Mouse (Mus musculus) limb, embryonic 11.5 days (tissue): ENCODE results near the gene Nrip2. TPM values are rescaled to one million over a fixed set of nuclear protein-coding genes. Genes with fewer than 3 reads are reported as not detected.

Experiments
- ATAC-seq: fragments of 200-750 bp; cut with Nextera tagmentation; 2 replicates; pipeline ENCODE4 v1.8.0; 2017; ENCODE audit warnings: low read depth; ENCODE audit not compliant: insufficient number of reproducible peaks, low FRiP score, low TSS enrichment
- DNase-seq: peaks from one replicate; pipeline ENCODE4 v3.0.0-alpha.2; 2015; ENCODE audit warnings: low spot score
- H3K27ac ChIP-seq: fragments of 300-500 bp; sonication (generic); replicated peaks from 2 replicates; pipeline ENCODE4 v1.5.1; 2014; ENCODE audit warnings: low read depth, mild to moderate bottlenecking, low read length
- H3K27me3 ChIP-seq: fragments of 300-500 bp; sonication (generic); 2 replicates; pipeline ENCODE4 v1.6.1; 2014; ENCODE audit warnings: mild to moderate bottlenecking, low read length, mixed read lengths; ENCODE audit not compliant: control insufficient read depth, insufficient read depth
- H3K36me3 ChIP-seq: fragments of 300-500 bp; sonication (generic); 2 replicates; pipeline ENCODE4 v1.6.1; 2014; ENCODE audit warnings: mild to moderate bottlenecking, low read length, moderate library complexity, mixed read lengths; ENCODE audit not compliant: control insufficient read depth, insufficient read depth
- H3K4me1 ChIP-seq: fragments of 300-500 bp; sonication (generic); 2 replicates; pipeline ENCODE4 v1.6.1; 2014; ENCODE audit warnings: low read length, mixed read lengths; ENCODE audit not compliant: control insufficient read depth, insufficient read depth
- H3K4me2 ChIP-seq: fragments of 300-500 bp; sonication (generic); 2 replicates; pipeline ENCODE4 v1.6.1; 2014; ENCODE audit warnings: low read depth, mild to moderate bottlenecking, moderate library complexity; ENCODE audit not compliant: severe bottlenecking
- H3K4me3 ChIP-seq: fragments of 300-500 bp; sonication (generic); 2 replicates; pipeline ENCODE4 v1.5.1; 2014; ENCODE audit warnings: low read depth, low read length
- H3K9ac ChIP-seq: fragments of 300-500 bp; sonication (generic); 2 replicates; pipeline ENCODE4 v1.6.1; 2014; ENCODE audit warnings: mild to moderate bottlenecking, low read length
- H3K9me3 ChIP-seq: fragments of 300-500 bp; sonication (generic); 2 replicates; pipeline ENCODE4 v1.6.1; 2016; ENCODE audit warnings: low read length; ENCODE audit not compliant: control insufficient read depth
- WGBS: fragments of 180-500 bp; shearing (Covaris S2); extraction: QIAGEN DNeasy Blood & Tissue Kit; methylation state at CpG from one replicate; pipeline ENCODE4 v1.1.7; 2014; 5-methylcytosine and 5-hydroxymethylcytosine counted together
- polyA plus RNA-seq: library from polyadenylated mRNA; unstranded; fragments of >200 nt; fragmentation: Nextera tagmentation; extraction: Ambion mirVana; gene quantifications from 2 replicates; pipeline ENCODE4 v1.2.1, GENCODE M21; 2014

Nrip2 gene
- polyA plus RNA-seq, 1 experiment from 2014 or later: 2.1 TPM

- H3K27ac ChIP-seq: no peak overlapping the region
- H3K4me3 ChIP-seq: no peak overlapping the region
- H3K4me2 ChIP-seq: no peak overlapping the region
- no peaks in the 10 kb centered on the region for H3K36me3 ChIP-seq
- no peak for ATAC-seq
- H3K27me3 ChIP-seq: no peaks in the 10 kb centered on the region
- no peak for DNase-seq
- H3K4me1 ChIP-seq: no peaks in the 10 kb centered on the region
- 61% methylated on average over 3 of the region's 3 CpGs for WGBS
- H3K9me3 ChIP-seq: no peaks in the 10 kb centered on the region
- H3K9ac ChIP-seq: no peak overlapping the region
Measured at GRCm38 (mm10) chr6:128381254-128381653, 17.8 kb upstream of the Nrip2 start.

GRCm38 (mm10) chr6:128383752-128384151 is 15.3 kb upstream of the Nrip2 start:
- H3K36me3 ChIP-seq: no peaks in the 10 kb centered on the region
- 81% methylated on average over 7 of the region's 7 CpGs for WGBS
- ATAC-seq: no peak

GRCm38 (mm10) chr6:128385026-128385425 is 14.1 kb upstream of the Nrip2 start:
- H3K4me3 ChIP-seq: no peak overlapping the region
- no peak for ATAC-seq
- WGBS: 87% methylated on average over 1 of the region's 1 CpGs
- H3K36me3 ChIP-seq: no peaks in the 10 kb centered on the region
- H3K4me1 ChIP-seq: no peaks in the 10 kb centered on the region
- no peaks in the 10 kb centered on the region for H3K9me3 ChIP-seq
- no peak overlapping the region for H3K27ac ChIP-seq
- no peaks in the 10 kb centered on the region for H3K27me3 ChIP-seq
- H3K9ac ChIP-seq: no peak overlapping the region
- no peak for DNase-seq
- H3K4me2 ChIP-seq: no peak overlapping the region

More at GRCm38 (mm10) chr6:128383752-128384151, 15.3 kb upstream of the Nrip2 start:
- H3K27ac ChIP-seq: no peak overlapping the region
- H3K9ac ChIP-seq: no peak overlapping the region
- H3K4me1 ChIP-seq: no peaks in the 10 kb centered on the region
- no peaks in the 10 kb centered on the region for H3K27me3 ChIP-seq
- DNase-seq: no peak
- no peak overlapping the region for H3K4me2 ChIP-seq
- no peak overlapping the region for H3K4me3 ChIP-seq
- no peaks in the 10 kb centered on the region for H3K9me3 ChIP-seq

- no peak for DNase-seq
- Histone ChIP-seq H3K4me1 (no peaks in the 10 kb centered on the region), H3K36me3 (no peaks in the 10 kb centered on the region), H3K9ac (no peak overlapping the region), H3K27me3 (no peaks in the 10 kb centered on the region), H3K4me3 (no peak overlapping the region), H3K9me3 (no peaks in the 10 kb centered on the region), H3K27ac (no peak overlapping the region), H3K4me2 (no peak overlapping the region)
- ATAC-seq: no peak
- 87% methylated on average over 1 of the region's 1 CpGs for WGBS
Measured at GRCm38 (mm10) chr6:128389185-128389584, 9.9 kb upstream of the Nrip2 start.

- Histone ChIP-seq H3K4me3 (no peak overlapping the region), H3K9ac (no peak overlapping the region), H3K4me1 (no peaks in the 10 kb centered on the region), H3K4me2 (no peak overlapping the region), H3K36me3 (no peaks in the 10 kb centered on the region), H3K27ac (no peak overlapping the region), H3K27me3 (no peaks in the 10 kb centered on the region), H3K9me3 (no peaks in the 10 kb centered on the region)
- DNase-seq (no peak), ATAC-seq (no peak)
- 65% methylated on average over 1 of the region's 1 CpGs for WGBS
Measured at GRCm38 (mm10) chr6:128390683-128391082, 8.4 kb upstream of the Nrip2 start.

GRCm38 (mm10) chr6:128397574-128398261 is 1.4 kb upstream of the Nrip2 start:
- 79% methylated on average over 7 of the region's 7 CpGs for WGBS
- Histone ChIP-seq H3K4me1 (0 out of 2 replicates have a peak, but pooled peaks cover 3% of the 10 kb centered on the region), H3K9me3 (no peaks in the 10 kb centered on the region), H3K9ac (no peak overlapping the region), H3K36me3 (no peaks in the 10 kb centered on the region), H3K27me3 (no peaks in the 10 kb centered on the region), H3K27ac (no peak overlapping the region), H3K4me3 (no peak overlapping the region), H3K4me2 (no peak overlapping the region)
- DNase-seq (no peak), ATAC-seq (no peak)

GRCm38 (mm10) chr6:128399421-128400185 is 507 bp downstream of the Nrip2 start:
- peak overlapping the region; percentile 2; the same call in 1 of the 2 replicates for H3K9ac ChIP-seq
- WGBS: 55% methylated on average over 14 of the region's 21 CpGs
- no peaks in the 10 kb centered on the region for H3K36me3 ChIP-seq
- ATAC-seq (no peak), DNase-seq (peak; percentile 35)
- H3K27ac ChIP-seq: no peak overlapping the region
- no peaks in the 10 kb centered on the region for H3K9me3 ChIP-seq
- no peaks in the 10 kb centered on the region for H3K27me3 ChIP-seq
- H3K4me2 ChIP-seq: no peak overlapping the region
- no peak overlapping the region for H3K4me3 ChIP-seq
- H3K4me1 ChIP-seq: 0 out of 2 replicates have a peak, but pooled peaks cover 3% of the 10 kb centered on the region

- Histone ChIP-seq H3K4me3 (no peak overlapping the region), H3K27me3 (no peaks in the 10 kb centered on the region), H3K36me3 (peaks cover 12% of the 10 kb centered on the region), H3K27ac (no peak overlapping the region), H3K4me2 (no peak overlapping the region), H3K4me1 (0 out of 2 replicates have a peak, but pooled peaks cover 3% of the 10 kb centered on the region), H3K9ac (no peak overlapping the region), H3K9me3 (no peaks in the 10 kb centered on the region)
- 67% methylated on average over 5 of the region's 5 CpGs for WGBS
- no peak for ATAC-seq
- DNase-seq: no peak
Measured at GRCm38 (mm10) chr6:128404708-128405107, 5.6 kb downstream of the Nrip2 start.
